ENCODE assay signal across 8 mouse cellular contexts in the genomic region with DNA sequence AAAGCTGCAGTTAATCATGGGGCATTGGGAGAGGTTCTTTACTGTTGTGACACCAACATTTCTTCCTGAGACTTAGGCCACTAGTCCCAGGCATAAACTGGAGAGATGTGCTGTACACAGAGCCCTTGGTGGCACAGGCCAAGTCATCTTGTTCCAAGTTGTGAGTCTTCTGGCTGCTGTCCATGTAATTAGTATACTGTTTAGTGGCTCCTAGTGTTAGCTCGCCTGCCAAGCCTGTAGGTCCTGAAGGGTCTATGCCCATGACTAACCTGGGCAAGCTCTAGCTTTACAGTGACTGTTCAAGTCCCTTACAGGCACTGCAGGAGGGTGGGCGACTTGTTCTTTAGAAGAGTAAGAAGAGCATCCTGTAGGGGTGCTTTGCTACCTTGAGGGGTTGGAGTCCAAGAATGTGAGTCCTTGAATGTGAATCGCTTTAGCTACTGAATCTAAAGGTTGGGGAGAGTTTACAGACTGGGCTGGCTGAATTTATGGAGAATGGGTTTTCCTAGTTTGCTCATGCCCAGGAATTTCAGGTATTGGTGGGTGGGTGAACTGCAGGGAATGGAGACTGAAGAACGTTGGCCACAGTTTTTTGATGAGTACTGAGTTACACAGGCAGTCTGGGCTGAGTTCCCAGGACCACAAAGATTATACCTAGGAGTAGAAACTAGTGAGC. TPM values are rescaled to one million over a fixed set of nuclear protein-coding genes. Genes with fewer than 3 reads are reported as not detected.
A peak's percentile ranks its signal among the peaks of the same experiment; 100 is the strongest.
DNase-seq lines count a peak whose midpoint lies in the region; ATAC-seq lines count a peak whose summit lies in the region.

No protein-coding gene starts in this region.

- no peak for ATAC-seq in cerebellum, adult (ENCODE audit: insufficient number of reproducible peaks, low FRiP score, low TSS enrichment)
- no peak for ATAC-seq in forebrain, embryonic 12.5 days (ENCODE audit: low FRiP score)
- no peak for ATAC-seq in liver, embryonic 16.5 days (ENCODE audit: low read depth)

- H3K36me3 ChIP-seq in forebrain, embryonic 12.5 days (replicated peaks), result peaks cover 38% of the 10 kb centered on the region
- H3K36me3 ChIP-seq in liver, embryonic 16.5 days (ENCODE audit: control insufficient read depth, insufficient read depth), result peaks cover 13% of the 10 kb centered on the region

- peak; percentile 49 for DNase-seq in cerebellum, adult 11-12 months
- peak; percentile 67 for DNase-seq in A20 (ENCODE audit: low read depth, low spot score)
- no peak for DNase-seq in testis, postnatal 14 days (ENCODE audit: low spot score)
- DNase-seq in adrenal gland, postnatal 14 days, result no peak
- DNase-seq in left cerebral cortex, postnatal 36 days (ENCODE audit: low spot score in 2 of 2), result no peak

- H3K27ac ChIP-seq in forebrain, embryonic 12.5 days, result peak overlapping the region; percentile 77
- H3K27ac ChIP-seq in liver, embryonic 16.5 days (ENCODE audit: low read length), result 0 out of 2 replicates have a peak overlapping the region, but pooled peaks have one; percentile 49

- no peaks in the 10 kb centered on the region for H3K9me3 ChIP-seq in forebrain, embryonic 12.5 days
- H3K9me3 ChIP-seq in liver, embryonic 16.5 days (replicated peaks; ENCODE audit: control insufficient read depth, low read length), result no peaks in the 10 kb centered on the region

- peak overlapping the region; percentile 17 for H3K9ac ChIP-seq in forebrain, embryonic 12.5 days
- H3K9ac ChIP-seq in liver, embryonic 16.5 days (ENCODE audit: low read depth, low read length), result no peak overlapping the region

- peaks cover 33% of the 10 kb centered on the region for H3K4me1 ChIP-seq in forebrain, embryonic 12.5 days
- peaks cover 30% of the 10 kb centered on the region for H3K4me1 ChIP-seq in liver, embryonic 16.5 days (ENCODE audit: control insufficient read depth, low read depth, low read length)

- 23% methylated on average over 4 of the region's 4 CpGs for WGBS in forebrain, embryonic 12.5 days
- 39% methylated on average over 4 of the region's 4 CpGs for WGBS in liver, embryonic 16.5 days (ENCODE audit: insufficient replicate concordance)

- peak overlapping the region; percentile 19; the same call in 1 of the 2 replicates for H3K4me3 ChIP-seq in forebrain, embryonic 12.5 days (replicated peaks)
- H3K4me3 ChIP-seq in liver, embryonic 16.5 days (ENCODE audit: low read depth, low read length), result no peak overlapping the region

- H3K4me2 ChIP-seq in forebrain, embryonic 12.5 days, result peak overlapping the region; percentile 33
- no peak overlapping the region for H3K4me2 ChIP-seq in liver, embryonic 16.5 days (ENCODE audit: low read depth, low read length)

- intact Hi-C loops in left cerebral cortex, postnatal 36 days (cut with DNase I), result loop anchor here (1.0 to 10.0 kb wide), 2 partner anchors 30 to 176 kb away; a partner anchor contains a TSS

- no peaks in the 10 kb centered on the region for H3K27me3 ChIP-seq in forebrain, embryonic 12.5 days
- no peaks in the 10 kb centered on the region for H3K27me3 ChIP-seq in liver, embryonic 16.5 days (ENCODE audit: control insufficient read depth, insufficient read depth, low read depth, low read length)

RNA-seq across cellular contexts. Expression of a gene that starts 4.5 kb away (rescaled TPM):
- 3,257 and 3,328 TPM in 2 replicates for polyA plus RNA-seq in forebrain, embryonic 12.5 days (2016; fragmentation: Nextera tagmentation; extraction: Ambion mirVana)
- polyA plus RNA-seq in liver, embryonic 16.5 days (2015; fragmentation: Nextera tagmentation; extraction: Ambion mirVana), result 500 and 746 TPM in 2 replicates
- 806 and 848 TPM in 2 replicates for total RNA-seq in adrenal gland, postnatal 14 days (2021)
- total RNA-seq in left cerebral cortex, postnatal 36 days (2021), result 100 to 1,000 TPM; 384 TPM

RNA-seq across cellular contexts. Expression of a gene that starts 51.4 kb away (rescaled TPM):
- 91.7 TPM in 2 replicates for polyA plus RNA-seq in forebrain, embryonic 12.5 days (2016; fragmentation: Nextera tagmentation; extraction: Ambion mirVana)
- 20.2 and 21.7 TPM in 2 replicates for polyA plus RNA-seq in liver, embryonic 16.5 days (2015; fragmentation: Nextera tagmentation; extraction: Ambion mirVana)
- 28.8 and 30.3 TPM in 2 replicates for total RNA-seq in adrenal gland, postnatal 14 days (2021)
- total RNA-seq in left cerebral cortex, postnatal 36 days (2021), result 10 to 100 TPM; 53.3 to 62.6 TPM

RNA-seq across cellular contexts. Expression of a gene that starts 51.7 kb away (rescaled TPM):
- 59.9 and 64.6 TPM in 2 replicates for polyA plus RNA-seq in forebrain, embryonic 12.5 days (2016; fragmentation: Nextera tagmentation; extraction: Ambion mirVana)
- polyA plus RNA-seq in liver, embryonic 16.5 days (2015; fragmentation: Nextera tagmentation; extraction: Ambion mirVana), result 11.6 and 11.8 TPM in 2 replicates
- 13.7 and 13.8 TPM in 2 replicates for total RNA-seq in adrenal gland, postnatal 14 days (2021)
- total RNA-seq in left cerebral cortex, postnatal 36 days (2021), result 10 to 100 TPM; 25.2 to 25.8 TPM

Comparison
In these comparisons a context has a peak if more than half of its experiments do, and no peak if none do; other contexts are left out.
1. DNase-seq: peak in cerebellum, adult 11-12 months (single experiment) and A20 (single experiment); none in testis, postnatal 14 days (single experiment), adrenal gland, postnatal 14 days (single experiment) and left cerebral cortex, postnatal 36 days (0 of 2).